Mouse (Mus musculus) erythroid progenitor cell, adult 5-6 weeks (primary cell): ENCODE data around the gene Fbxw8. TPM values are rescaled to one million over a fixed set of nuclear protein-coding genes. Genes with fewer than 3 reads are reported as not detected.

Experiments used
- ATAC-seq: replicated peaks from 2 replicates; pipeline ENCODE4 v1.8.0; 2016; ENCODE audit warnings: moderate number of reproducible peaks, mild to moderate bottlenecking, moderate TSS enrichment, inconsistent platforms; ENCODE audit not compliant: poor library complexity, low FRiP score, severe bottlenecking
- total RNA-seq, 2 experiments: library from RNA; stranded (forward) in 1 of 2; stranded (reverse) in 1 of 2; fragments of 150-400 nt in 1 of 2; fragments of 186-747, 209-891 nt in 1 of 2; gene quantifications; 2 replicates each; pipeline versions ENCODE4 v1.2.3 to v1.2.4; 2015 to 2017; ENCODE audit warnings: low replicate concordance in 2 of 2

The Fbxw8 gene
- total RNA-seq, 2 experiments from 2014 or later: 0.30 to 0.84 TPM

DNA sequence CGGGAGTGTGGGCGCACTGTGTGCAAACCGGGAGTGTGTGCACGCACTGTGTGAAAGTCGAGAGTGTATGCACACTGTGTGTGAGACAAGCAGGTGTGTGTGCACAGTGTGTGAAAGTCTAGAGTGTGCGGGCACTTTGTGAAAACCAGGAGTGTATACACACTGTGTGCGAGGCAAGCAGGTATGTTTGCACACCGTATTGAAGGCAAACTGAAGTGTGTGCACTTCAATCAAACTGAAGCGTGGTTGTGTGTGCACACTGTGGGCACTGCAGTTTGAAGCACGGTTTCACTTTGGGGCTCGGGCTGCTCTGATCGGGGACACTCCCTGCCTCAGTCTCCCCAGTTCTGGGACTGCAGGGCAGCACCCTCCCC, 126.2 kb downstream of the Fbxw8 start:
- no peak for ATAC-seq

GRCm38 (mm10) chr5:118028191-118029034, 126.9 kb downstream of the Fbxw8 start:
- ATAC-seq: no peak

DNA sequence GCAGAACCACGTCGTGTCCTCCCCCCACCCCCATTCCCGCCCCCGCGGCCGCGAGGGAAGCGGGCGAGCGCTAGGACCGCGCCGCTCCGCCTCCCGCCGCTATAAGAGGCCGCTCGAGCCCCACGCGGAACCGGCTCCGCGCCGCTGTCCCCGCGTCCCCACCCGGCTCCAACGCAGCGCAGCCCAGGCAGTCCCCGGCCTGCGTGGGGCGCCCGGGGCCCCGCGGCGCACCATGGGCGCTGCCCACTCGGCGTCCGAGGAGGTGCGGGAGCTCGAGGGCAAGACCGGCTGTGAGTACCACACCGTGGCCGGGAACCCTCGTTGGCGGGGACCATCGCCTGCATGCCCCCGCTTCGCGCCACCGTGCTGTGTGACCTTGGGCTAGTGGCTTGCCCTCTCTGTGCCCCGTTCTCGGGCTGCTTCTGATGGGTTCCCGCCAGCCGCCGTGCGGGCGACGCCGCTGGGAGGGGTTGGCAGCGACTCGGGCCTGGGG, 127.5 kb downstream of the Fbxw8 start, which contains the start of gene Tesc:
Gene Tesc, plus strand, starts transcription at position 46 of the 493 bp plus-strand sequence.
- ATAC-seq: no peak

DNA sequence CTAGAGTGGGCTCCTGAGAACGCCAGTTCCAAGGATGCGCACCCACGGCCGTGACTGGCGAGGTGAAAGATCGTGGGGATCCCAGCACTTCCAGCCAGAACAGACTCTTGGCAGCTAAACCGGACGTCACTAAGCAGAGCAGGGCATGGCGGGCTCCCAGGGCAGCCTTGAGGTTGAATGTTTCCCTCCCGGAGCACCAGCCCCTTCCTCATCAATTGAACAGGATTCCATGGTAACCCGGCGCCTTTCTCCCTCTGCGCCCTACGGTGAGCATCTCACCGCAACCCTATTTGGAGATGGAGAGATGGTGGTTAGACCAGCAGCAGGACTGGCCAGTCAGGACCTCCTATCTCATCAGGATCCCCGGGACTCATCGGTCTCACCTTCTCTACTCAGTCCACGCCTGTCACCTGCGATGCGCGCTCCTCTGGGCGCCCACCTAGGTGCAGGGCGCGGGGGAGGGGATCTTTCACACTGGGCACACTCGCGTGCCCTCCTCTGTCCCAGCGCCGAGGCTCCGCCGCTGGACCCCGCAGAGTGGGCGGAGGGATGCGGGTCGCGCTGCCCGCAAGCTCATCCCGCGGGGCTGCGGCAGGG, 128.1 kb downstream of the Fbxw8 start:
- no peak for ATAC-seq

DNA sequence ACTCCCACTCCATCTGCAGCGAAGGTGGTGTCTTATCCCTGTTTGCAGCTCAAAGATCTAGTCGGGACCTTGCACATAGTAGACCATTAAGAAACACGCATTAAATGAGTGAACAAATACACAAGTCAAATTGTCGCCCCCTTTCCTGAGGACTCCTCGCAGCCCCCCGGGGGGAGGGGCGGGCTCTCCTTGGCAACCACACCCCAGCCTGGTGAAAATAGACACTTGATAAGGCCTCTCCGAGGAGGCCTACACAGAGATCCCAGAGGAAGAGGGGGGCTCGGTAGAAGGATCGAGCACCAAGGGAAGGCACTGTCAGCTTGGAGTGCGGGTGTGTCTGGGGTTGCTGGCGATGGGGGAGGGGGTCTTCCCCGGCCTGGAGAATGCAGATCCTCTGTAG, 128.9 kb downstream of the Fbxw8 start:
- no peak for ATAC-seq

DNA sequence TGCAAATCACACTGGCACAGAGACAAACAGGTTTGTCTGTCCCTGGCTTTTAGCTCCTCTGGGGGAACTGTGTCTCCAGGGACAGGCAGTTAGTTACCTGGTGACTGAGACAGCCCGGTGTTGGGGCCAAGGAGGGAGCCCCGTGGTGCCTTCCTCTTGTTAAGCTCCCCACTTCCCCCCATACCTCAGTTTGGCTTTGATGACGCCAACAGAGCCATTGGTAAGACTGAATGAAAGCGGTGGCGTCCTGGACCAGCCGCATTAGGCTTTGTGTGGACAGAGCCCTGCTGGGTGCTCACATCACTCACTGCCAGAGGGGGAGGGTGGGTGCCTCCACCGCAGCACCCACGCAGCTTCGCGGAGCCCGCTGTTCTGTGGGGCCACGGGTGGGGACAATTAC, 129.4 kb downstream of the Fbxw8 start:
- ATAC-seq: no peak

DNA sequence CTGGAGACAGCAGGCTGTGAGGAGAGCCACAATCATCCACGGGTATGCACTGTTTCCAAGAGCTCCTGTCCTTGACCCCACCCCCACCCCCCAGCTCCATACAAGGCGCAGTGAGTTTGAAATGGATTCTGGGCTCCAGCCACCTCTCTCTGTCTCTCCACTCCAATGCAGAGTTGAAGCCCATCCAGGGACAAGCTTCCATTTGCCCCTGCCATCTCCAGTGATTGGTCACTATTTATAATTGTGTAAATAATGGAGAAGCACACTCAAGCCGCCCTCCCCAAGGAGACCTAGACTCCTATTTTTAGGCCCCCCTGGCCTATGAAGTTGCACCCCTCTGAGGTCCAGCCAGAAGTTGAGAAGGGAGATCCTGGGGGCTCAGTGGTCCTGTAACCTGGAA, 132.2 kb downstream of the Fbxw8 start:
- no peak for ATAC-seq

DNA sequence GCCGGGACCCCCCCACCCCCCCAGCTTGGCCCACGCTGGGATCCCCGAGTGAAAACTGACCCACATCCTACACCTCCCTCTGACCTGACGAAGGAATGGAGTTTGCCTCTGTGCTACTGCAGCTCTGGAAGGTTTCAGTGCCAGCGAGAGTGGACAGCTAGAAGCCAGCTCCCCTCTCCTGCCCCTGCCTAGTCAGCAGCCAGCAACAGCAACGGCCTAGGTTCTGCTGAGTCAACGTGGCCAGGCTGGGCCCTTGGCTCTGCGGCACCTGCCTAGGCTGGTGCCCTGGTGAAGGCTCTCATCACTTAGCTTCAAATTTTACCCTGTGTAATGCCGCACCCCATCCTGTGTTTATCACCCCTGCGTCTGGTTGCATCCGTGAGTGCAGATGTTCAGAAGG, 135.4 kb downstream of the Fbxw8 start:
- no peak for ATAC-seq

DNA sequence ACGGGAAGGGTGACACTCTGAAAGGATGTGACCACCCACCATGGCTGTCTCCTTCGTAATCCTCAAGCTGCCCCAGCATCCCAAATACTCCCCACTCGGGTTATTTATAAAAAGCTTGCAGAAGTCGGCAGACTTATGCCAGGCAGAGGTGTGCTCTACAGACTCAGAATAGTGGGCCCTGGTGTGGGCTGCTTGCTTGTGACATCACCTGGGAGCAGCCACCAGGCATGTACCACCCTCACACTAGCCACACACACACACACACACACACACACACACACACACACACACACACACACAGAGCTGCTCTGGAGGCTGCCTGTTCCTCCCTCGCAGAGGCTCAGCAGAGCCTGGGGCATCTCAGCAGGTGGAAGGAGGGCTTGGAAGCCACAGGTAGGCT, 137.7 kb downstream of the Fbxw8 start:
- ATAC-seq: no peak

GRCm38 (mm10) chr5:118015669-118016068, 139.6 kb downstream of the Fbxw8 start:
- ATAC-seq: no peak

- no peak for ATAC-seq
Measured at GRCm38 (mm10) chr5:118015028-118015427, 140.2 kb downstream of the Fbxw8 start.

Other genes with a start within 250 kb of the Fbxw8 start
- 6.3 TPM in 1 of 2 replicates, not detected in the other for gene Fbxo21, start 178.7 kb downstream of the Fbxw8 start, total RNA-seq (2015; ENCODE audit: low replicate concordance)
- gene Fbxo21, start 178.7 kb downstream of the Fbxw8 start, total RNA-seq (2017; ENCODE audit: low replicate concordance): 1.0 and 21.4 TPM in 2 replicates
- gene Tesc, start 127.7 kb downstream of the Fbxw8 start, total RNA-seq (2015; ENCODE audit: low replicate concordance): not detected in 2 replicates
- gene Tesc, start 127.7 kb downstream of the Fbxw8 start, total RNA-seq (2017; ENCODE audit: low replicate concordance): 0.64 TPM in 1 of 2 replicates, not detected in the other
- gene Hrk, start 9.2 kb upstream of the Fbxw8 start, total RNA-seq (2015; ENCODE audit: low replicate concordance): not detected in 2 replicates
- gene Hrk, start 9.2 kb upstream of the Fbxw8 start, total RNA-seq (2017; ENCODE audit: low replicate concordance): not detected in 2 replicates
- gene Rnft2, start 89.7 kb upstream of the Fbxw8 start, total RNA-seq (2015; ENCODE audit: low replicate concordance): not detected in 2 replicates
- not detected in 2 replicates for gene Rnft2, start 89.7 kb upstream of the Fbxw8 start, total RNA-seq (2017; ENCODE audit: low replicate concordance)
- gene 2410131K14Rik, start 89.8 kb upstream of the Fbxw8 start, total RNA-seq (2015; ENCODE audit: low replicate concordance): 0.72 and 1.7 TPM in 2 replicates
- 0.39 and 1.7 TPM in 2 replicates for gene 2410131K14Rik, start 89.8 kb upstream of the Fbxw8 start, total RNA-seq (2017; ENCODE audit: low replicate concordance)